Mouse (Mus musculus) kidney, postnatal 25 days (tissue): ENCODE measurements around the gene Ccdc69.

Source experiments
- DNase-seq, 2 experiments: peaks; one replicate each; pipeline ENCODE4 v3.0.0; 2021; ENCODE audit warnings: mixed read lengths in 2 of 2

Ccdc69 gene

DNA sequence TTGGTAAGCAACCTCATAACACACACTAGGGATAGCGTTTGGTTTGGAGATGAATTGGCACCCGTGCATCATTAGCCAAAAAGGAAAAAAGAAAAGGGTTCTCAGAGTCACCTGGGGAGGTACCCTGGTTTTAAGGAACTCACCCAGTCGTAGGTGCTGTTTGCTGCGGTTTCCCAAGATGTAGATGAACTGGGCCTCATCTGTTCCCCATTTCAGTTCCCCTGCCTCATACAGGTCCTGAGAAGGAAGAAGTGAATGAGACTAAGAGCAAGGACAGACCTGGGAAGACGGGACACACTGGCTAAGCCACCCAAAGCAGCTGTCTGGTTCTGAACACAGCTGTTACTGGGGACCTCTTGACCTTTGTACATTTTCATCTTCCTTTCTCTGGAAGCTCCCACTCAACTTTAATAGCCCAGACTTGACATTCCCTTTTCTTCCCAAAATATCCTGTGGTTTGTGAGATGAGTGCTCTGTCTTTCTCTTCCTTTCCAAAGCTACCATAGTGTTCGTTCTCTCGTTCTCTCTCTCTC lies 72.9 kb downstream of the Ccdc69 start:
- DNase-seq, result no peak
